8 mouse cellular contexts compared by ENCODE assay signal in the genomic region with DNA sequence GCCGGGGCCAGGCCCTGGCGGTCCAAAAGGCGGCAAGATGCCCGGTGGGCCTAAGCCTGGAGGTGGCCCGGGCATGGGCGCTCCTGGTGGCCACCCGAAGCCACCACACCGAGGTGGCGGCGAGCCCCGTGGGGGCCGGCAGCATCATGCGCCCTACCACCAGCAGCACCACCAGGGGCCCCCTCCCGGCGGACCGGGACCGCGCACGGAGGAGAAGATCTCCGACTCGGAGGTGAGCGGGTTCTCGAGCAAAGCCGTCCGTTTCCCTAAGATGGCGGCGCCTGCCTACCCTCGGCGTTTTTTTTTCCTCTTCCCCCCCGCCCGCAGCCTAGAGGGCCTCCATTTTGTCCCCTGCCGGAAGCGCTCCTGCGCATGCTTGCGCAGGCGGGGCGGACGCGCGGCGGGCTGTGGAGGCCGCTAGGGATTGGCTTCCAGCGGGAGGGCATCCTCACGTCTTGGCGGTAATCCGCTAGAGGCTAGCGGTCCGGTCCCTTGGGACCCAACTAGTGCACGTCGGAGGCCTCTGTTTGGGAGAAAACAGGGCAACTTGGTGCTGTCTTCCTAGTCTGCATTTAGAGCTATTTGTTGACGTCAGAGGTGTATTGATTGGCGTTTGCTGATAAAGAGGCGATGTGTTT. TPM values are rescaled to one million over a fixed set of nuclear protein-coding genes. Genes with fewer than 3 reads are reported as not detected.
DNase-seq lines count a peak whose midpoint lies in the region; ATAC-seq lines count a peak whose summit lies in the region.

No protein-coding gene starts in this region.

- peak overlapping the region; percentile 98 for H3K27ac ChIP-seq in hindbrain, embryonic 15.5 days (replicated peaks)
- H3K27ac ChIP-seq in macrophage: peak overlapping the region; percentile 13; the same call in 1 of the 2 replicates

- no peaks in the 10 kb centered on the region for H3K9me3 ChIP-seq in hindbrain, embryonic 15.5 days

- H3K9ac ChIP-seq in hindbrain, embryonic 15.5 days: peak overlapping the region; percentile 100

- peaks cover 52% of the 10 kb centered on the region for H3K79me2 ChIP-seq in macrophage (ENCODE audit: inconsistent target)

- H3K27me3 ChIP-seq in hindbrain, embryonic 15.5 days: no peaks in the 10 kb centered on the region

- peaks cover 40% of the 10 kb centered on the region for H3K4me1 ChIP-seq in hindbrain, embryonic 15.5 days (replicated peaks)

- H3K4me3 ChIP-seq in hindbrain, embryonic 15.5 days: peak overlapping the region; percentile 98
- H3K4me3 ChIP-seq in macrophage (ENCODE audit: inconsistent target): peak overlapping the region; percentile 90

- WGBS in hindbrain, embryonic 15.5 days: under 1% methylated on average over 45 of the region's 53 CpGs
- 2% methylated on average over 53 of the region's 53 CpGs for WGBS in macrophage (ENCODE audit: missing documents)

- DNase-seq in R1 (ENCODE audit: low read depth, low spot score): peak; percentile 91
- peak; percentile 89 to 93 for DNase-seq in cerebellum, postnatal 25 days
- peak; percentile 77 to 79 for DNase-seq in frontal cortex, postnatal 36 days (ENCODE audit: low spot score in 2 of 2)
- peak; percentile 84 to 90 for DNase-seq in left cerebral cortex, adult 18-20 months (ENCODE audit: low spot score in 2 of 2)
- DNase-seq in right cerebral cortex, adult 18-20 months: peak; percentile 90
- peak; percentile 61 for DNase-seq in urinary bladder, postnatal 10 days (ENCODE audit: low spot score)

- H3K4me2 ChIP-seq in hindbrain, embryonic 15.5 days: peak overlapping the region; percentile 88

- ATAC-seq in hindbrain, embryonic 15.5 days (ENCODE audit: low FRiP score, low read depth): peak; percentile 76

- peaks cover 24% of the 10 kb centered on the region for H3K36me3 ChIP-seq in hindbrain, embryonic 15.5 days
- H3K36me3 ChIP-seq in macrophage (ENCODE audit: inconsistent target): peaks cover 17% of the 10 kb centered on the region; the same call in 1 of the 2 replicates

RNA-seq across cellular contexts. Expression of gene Sfpq, which starts 1.0 kb away (rescaled TPM):
- 64.1 and 73.2 TPM in 2 replicates for polyA plus RNA-seq in hindbrain, embryonic 15.5 days (2015; fragmentation: Nextera tagmentation; extraction: Ambion mirVana)
- 100 to 1,000 TPM; 240 to 256 TPM for total RNA-seq in left cerebral cortex, adult 18-20 months (2021)
- 1,000 to 10,000 TPM in 9 of 26 experiments, 100 to 1,000 TPM in 17; 597 to 1,272 (median 877) TPM for total RNA-seq in macrophage (2018; cell fraction: chromatin; rRNA removed)
- 100 to 1,000 TPM in 13 of 26 experiments, 10 to 100 TPM in 13; 51.0 to 154 (median 98.2) TPM for total RNA-seq in macrophage (2018; cell fraction: cytosol; rRNA removed)
- 100 to 1,000 TPM; 243 to 649 (median 372) TPM for total RNA-seq in macrophage (2018; cell fraction: nucleus; rRNA removed)
- 107 to 312 TPM (median 142 TPM) in 3 replicates for polyA plus RNA-seq in macrophage (2018)

RNA-seq across cellular contexts. Expression of gene Zmym1, which starts 38.8 kb away (rescaled TPM):
- polyA plus RNA-seq in hindbrain, embryonic 15.5 days (2015; fragmentation: Nextera tagmentation; extraction: Ambion mirVana): 26.0 and 26.3 TPM in 2 replicates
- total RNA-seq in left cerebral cortex, adult 18-20 months (2021): 10 to 100 TPM; 14.6 to 20.1 TPM
- total RNA-seq in macrophage (2018; cell fraction: chromatin; rRNA removed): 10 to 100 TPM in 6 of 26 experiments, 1 to 10 TPM in 20; 1.6 to 19.3 (median 6.3) TPM
- total RNA-seq in macrophage (2018; cell fraction: cytosol; rRNA removed): 1 to 10 TPM; 1.0 to 6.4 (median 3.4) TPM
- total RNA-seq in macrophage (2018; cell fraction: nucleus; rRNA removed): 10 to 100 TPM in 5 of 26 experiments, 1 to 10 TPM in 21; 1.5 to 17.6 (median 5.1) TPM
- polyA plus RNA-seq in macrophage (2018): 4.2 to 5.6 TPM (median 4.4 TPM) in 3 replicates

RNA-seq across cellular contexts. Expression of gene Zmym4, which starts 54.2 kb away (rescaled TPM):
- 25.4 and 26.1 TPM in 2 replicates for polyA plus RNA-seq in hindbrain, embryonic 15.5 days (2015; fragmentation: Nextera tagmentation; extraction: Ambion mirVana)
- total RNA-seq in left cerebral cortex, adult 18-20 months (2021): 10 to 100 TPM; 59.3 to 60.3 TPM
- total RNA-seq in macrophage (2018; cell fraction: chromatin; rRNA removed): 100 to 1,000 TPM in 14 of 26 experiments, 10 to 100 TPM in 12; 34.0 to 142 (median 104) TPM
- 10 to 100 TPM; 11.1 to 21.3 (median 16.9) TPM for total RNA-seq in macrophage (2018; cell fraction: cytosol; rRNA removed)
- total RNA-seq in macrophage (2018; cell fraction: nucleus; rRNA removed): 10 to 100 TPM; 23.3 to 86.1 (median 47.9) TPM
- polyA plus RNA-seq in macrophage (2018): 9.4 to 15.1 TPM (median 14.7 TPM) in 3 replicates

RNA-seq across cellular contexts. Expression of gene Zmym6, which starts 55.1 kb away (rescaled TPM):
- polyA plus RNA-seq in hindbrain, embryonic 15.5 days (2015; fragmentation: Nextera tagmentation; extraction: Ambion mirVana): 30.3 and 36.7 TPM in 2 replicates
- total RNA-seq in left cerebral cortex, adult 18-20 months (2021): 10 to 100 TPM; 33.5 to 37.6 TPM
- 100 to 1,000 TPM in 19 of 26 experiments, 10 to 100 TPM in 7; 21.9 to 212 (median 158) TPM for total RNA-seq in macrophage (2018; cell fraction: chromatin; rRNA removed)
- 10 to 100 TPM in 5 of 26 experiments, 1 to 10 TPM in 21; 2.1 to 12.8 (median 7.6) TPM for total RNA-seq in macrophage (2018; cell fraction: cytosol; rRNA removed)
- total RNA-seq in macrophage (2018; cell fraction: nucleus; rRNA removed): 100 to 1,000 TPM in 5 of 26 experiments, 10 to 100 TPM in 21; 14.1 to 122 (median 73.5) TPM
- 7.1 to 12.6 TPM (median 10.1 TPM) in 3 replicates for polyA plus RNA-seq in macrophage (2018)

Comparison
In these comparisons a context has a peak if more than half of its experiments do, and no peak if none do; other contexts are left out.
1. Peak in every context shown above with its lines: DNase-seq, ATAC-seq, H3K4me3 ChIP-seq and H3K27ac ChIP-seq.